Mouse (Mus musculus) A20 (cell line): Measurements from ENCODE around the gene Kbtbd13.
"Not testable (repeated sequence)": the region's sequence is repeated elsewhere in the genome, so short reads cannot be mapped to it uniquely, and the experiment has no call there.

ENCODE experiments used
- DNase-seq: peaks from one replicate; pipeline ENCODE4 v3.0.0-alpha.2; 2011; ENCODE audit warnings: low read depth, low spot score

Gene Kbtbd13

GRCm38 (mm10) chr9:65353251-65353650 lies 38.2 kb downstream of the Kbtbd13 start:
- DNase-seq, result no peak

- DNase-seq, result no peak
Measured at GRCm38 (mm10) chr9:65347112-65347850, 44.2 kb downstream of the Kbtbd13 start.

- peak; percentile 73 for DNase-seq
Measured at GRCm38 (mm10) chr9:65346476-65347111, 44.9 kb downstream of the Kbtbd13 start.

GRCm38 (mm10) chr9:65345854-65346475 lies 45.5 kb downstream of the Kbtbd13 start, which contains the start of gene Pdcd7:
Gene Pdcd7 (plus strand): TSS chr9:65346104.
- peak; percentile 95 for DNase-seq

- DNase-seq, result not testable (repeated sequence)
Measured at GRCm38 (mm10) chr9:65345439-65345838, 46.0 kb downstream of the Kbtbd13 start.

GRCm38 (mm10) chr9:65340414-65340813 lies 51.0 kb downstream of the Kbtbd13 start:
- no peak for DNase-seq

- DNase-seq, result no peak
Measured at GRCm38 (mm10) chr9:65339146-65339545, 52.3 kb downstream of the Kbtbd13 start.
